Comparison of ENCODE assay signal across 13 mouse cellular contexts in genomic region chr2:163386423-163387190, GRCm38 (mm10). TPM values are rescaled to one million over a fixed set of nuclear protein-coding genes. Genes with fewer than 3 reads are reported as not detected.
DNase-seq lines count a peak whose midpoint lies in the region; ATAC-seq and TF ChIP-seq lines count a peak whose summit lies in the region.
"Had no signal": no experiment of that assay in that cellular context is flagged by ENCODE, and none has a peak within 500 bp of the region (broad histone marks: within the 10 kb centered on the region; RNA-seq: fewer than 3 reads in every experiment).

No protein-coding gene starts in this region.

- no peaks in the 10 kb centered on the region for H3K9me3 ChIP-seq in liver, postnatal 0 days (ENCODE audit: low read length)
- no peaks in the 10 kb centered on the region for H3K9me3 ChIP-seq in heart, embryonic 14.5 days (ENCODE audit: control insufficient read depth, low read length)

- TF ChIP-seq EP300 in liver, postnatal 0 days (IDR thresholded peaks at IDR 0.05; ENCODE audit: low read depth) = no peak

- TF ChIP-seq CTCF in liver, postnatal 0 days (IDR thresholded peaks at IDR 0.05; ENCODE audit: low read depth) = no peak

- no peak overlapping the region for H3K27ac ChIP-seq in liver, postnatal 0 days (ENCODE audit: low read depth)
- peak overlapping the region; percentile 60 to 61 for H3K27ac ChIP-seq in heart, embryonic 14.5 days (replicated peaks in 1 of 2; ENCODE audit: control insufficient read depth in 1 of 2, insufficient read depth in 1 of 2, low read depth in 2 of 2, low read length in 2 of 2)
- H3K27ac ChIP-seq: liver, embryonic 14.5 days had no signal

- 0 out of 2 replicates have a peak, but pooled peaks have one; percentile 12 for ATAC-seq in liver, postnatal 0 days
- ATAC-seq in heart, embryonic 14.5 days (ENCODE audit: insufficient number of reproducible peaks, insufficient read depth, low FRiP score, low read depth) = peak; percentile 35
- no peak for ATAC-seq in inflammation-experienced regulatory T-cells, adult 6 months

- H3K4me3 ChIP-seq in liver, postnatal 0 days (ENCODE audit: low read depth, low read length) = no peak overlapping the region
- peak overlapping the region in 1 of 2 experiments; percentile 2; a peak in 1 of 4 replicates for H3K4me3 ChIP-seq in heart, embryonic 14.5 days (ENCODE audit: control insufficient read depth in 1 of 2, insufficient read depth in 1 of 2, low read depth in 1 of 2, low read length in 2 of 2)
- H3K4me3 ChIP-seq: erythroblast, embryonic 14.5 days had no signal

- H3K36me3 ChIP-seq in liver, postnatal 0 days (replicated peaks; ENCODE audit: insufficient read depth, low read length) = no peaks in the 10 kb centered on the region
- peaks cover 64% of the 10 kb centered on the region for H3K36me3 ChIP-seq in heart, embryonic 14.5 days (ENCODE audit: control insufficient read depth, insufficient read depth, low read length)

- 66% methylated on average over 15 of the region's 15 CpGs for WGBS in liver, postnatal 0 days (ENCODE audit: insufficient replicate concordance)
- WGBS in heart, embryonic 14.5 days = 21% methylated on average over 15 of the region's 15 CpGs

- DNase-seq in liver, postnatal 0 days = no peak
- no peak for DNase-seq in liver
- DNase-seq in ZHBTc4 (ENCODE audit: low read depth, low spot score) = peak; percentile 66
- DNase-seq in skeletal muscle tissue, adult 2 months (ENCODE audit: low read depth, low spot score) = peak; percentile 87
- DNase-seq in adrenal gland, adult 8-10 months = no peak
- no peak for DNase-seq in left cerebral cortex, adult 11 months (ENCODE audit: low spot score)
- DNase-seq: right cerebral cortex, adult 18-20 months; thymus, postnatal 14 days had no signal

- no peaks in the 10 kb centered on the region for H3K27me3 ChIP-seq in liver, postnatal 0 days (ENCODE audit: insufficient read depth, low read length)
- no peaks in the 10 kb centered on the region for H3K27me3 ChIP-seq in heart, embryonic 14.5 days (ENCODE audit: control insufficient read depth, insufficient read depth, low read length)

- H3K4me2 ChIP-seq in liver, postnatal 0 days (ENCODE audit: low read depth, low read length) = no peak overlapping the region
- peak overlapping the region; percentile 41 for H3K4me2 ChIP-seq in heart, embryonic 14.5 days (ENCODE audit: low read length)

- no peaks in the 10 kb centered on the region for H3K4me1 ChIP-seq in liver, postnatal 0 days (ENCODE audit: insufficient read depth)
- H3K4me1 ChIP-seq in heart, embryonic 14.5 days (ENCODE audit: control insufficient read depth in 2 of 2, insufficient read depth in 2 of 2, low read length in 2 of 2) = peaks cover 42 to 75% of the 10 kb centered on the region in 2 experiments

- no peak overlapping the region for H3K9ac ChIP-seq in liver, postnatal 0 days (replicated peaks)
- H3K9ac ChIP-seq in heart, embryonic 14.5 days (ENCODE audit: low read length) = peak overlapping the region; percentile 55
- H3K9ac ChIP-seq: liver, embryonic 14.5 days had no signal

RNA-seq across cellular contexts. Expression of gene Jph2, which starts 11.2 kb away (rescaled TPM):
- 0.11 and 0.19 TPM in 2 replicates for polyA plus RNA-seq in liver, postnatal 0 days (2015; fragmentation: Nextera tagmentation; extraction: Ambion mirVana)
- 25.5 and 29.4 TPM in 2 replicates for polyA plus RNA-seq in heart, embryonic 14.5 days (2014; fragmentation: Nextera tagmentation; extraction: Ambion mirVana)
- total RNA-seq in adrenal gland, adult 8-10 months (2022) = 1 to 10 TPM; 3.7 to 7.1 (median 5.7) TPM
- polyA plus RNA-seq in inflammation-experienced regulatory T-cells, adult 6 months (2017; shearing (Covaris generic)) = not detected
- polyA plus RNA-seq: erythroblast, embryonic 14.5 days had no signal

RNA-seq across cellular contexts. Expression of gene Oser1, which starts 37.9 kb away (rescaled TPM):
- 42.6 and 50.4 TPM in 2 replicates for polyA plus RNA-seq in liver, postnatal 0 days (2015; fragmentation: Nextera tagmentation; extraction: Ambion mirVana)
- polyA plus RNA-seq in heart, embryonic 14.5 days (2014; fragmentation: Nextera tagmentation; extraction: Ambion mirVana) = 52.6 and 56.8 TPM in 2 replicates
- total RNA-seq in adrenal gland, adult 8-10 months (2022) = 10 to 100 TPM; 33.2 to 39.2 (median 38.5) TPM
- 100 to 1,000 TPM; 120 to 137 (median 126) TPM for polyA plus RNA-seq in inflammation-experienced regulatory T-cells, adult 6 months (2017; shearing (Covaris generic))

RNA-seq across cellular contexts. Expression of gene Gdap1l1, which starts 51.7 kb away (rescaled TPM):
- not detected in 2 replicates for polyA plus RNA-seq in liver, postnatal 0 days (2015; fragmentation: Nextera tagmentation; extraction: Ambion mirVana)
- 0.39 and 0.54 TPM in 2 replicates for polyA plus RNA-seq in heart, embryonic 14.5 days (2014; fragmentation: Nextera tagmentation; extraction: Ambion mirVana)
- 1 to 10 TPM; 4.7 to 5.8 (median 4.8) TPM for total RNA-seq in adrenal gland, adult 8-10 months (2022)
- under 1 TPM in 1 of 3 experiments, not detected in 2; 0.39 TPM for polyA plus RNA-seq in inflammation-experienced regulatory T-cells, adult 6 months (2017; shearing (Covaris generic))
- total RNA-seq: MEL had no signal
- polyA plus RNA-seq: erythroblast, embryonic 14.5 days had no signal

Comparison
In these comparisons a context has a peak if more than half of its experiments do, and no peak if none do; other contexts are left out.
1. DNase-seq: peak in ZHBTc4 (single experiment) and skeletal muscle tissue, adult 2 months (single experiment); none in liver, postnatal 0 days (single experiment), liver (single experiment), adrenal gland, adult 8-10 months (single experiment) and left cerebral cortex, adult 11 months (single experiment).
2. RNA of gene Jph2, which starts 11.2 kb away (polyA plus RNA-seq): 25.5 to 29.4 TPM in heart, embryonic 14.5 days; 0.11 to 0.19 TPM in liver, postnatal 0 days and not detected in inflammation-experienced regulatory T-cells, adult 6 months; every median in the first group is over 10 times any median in the second.